Mouse (Mus musculus) cerebellum, postnatal 36 days (tissue): ENCODE data around the gene Olfr1350.
"Not testable (repeated sequence)": the region's sequence is repeated elsewhere in the genome, so short reads cannot be mapped to it uniquely, and the experiment has no call there.

ENCODE experiments used
- DNase-seq, 2 experiments: peaks; one replicate each; pipeline ENCODE4 v3.0.0; 2021 to 2022; ENCODE audit warnings: mixed read lengths in 2 of 2

Gene Olfr1350

DNA sequence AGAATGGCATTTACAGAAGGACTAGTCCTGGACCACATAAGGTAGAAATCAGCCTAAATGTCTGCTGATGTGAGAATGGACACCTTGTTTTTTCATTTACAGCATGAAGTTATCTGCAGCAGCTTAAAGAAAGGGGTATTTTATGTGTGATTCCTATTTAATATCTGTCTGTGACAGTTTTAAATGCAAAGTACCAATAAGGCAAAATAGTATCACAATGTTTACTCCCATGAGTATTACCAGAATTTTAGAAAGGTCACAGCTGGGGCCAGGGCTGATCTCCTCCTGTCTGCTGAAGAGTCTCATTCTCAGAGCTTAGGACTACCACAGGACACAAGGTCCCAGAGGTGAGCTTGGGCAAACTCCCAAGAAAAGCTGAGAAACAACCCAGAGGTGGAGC, at the start of gene Olfr1350:
TSS of gene Olfr1350 (plus strand) at position 301 of the 400 bp plus-strand sequence.
- DNase-seq, result no peak

DNA sequence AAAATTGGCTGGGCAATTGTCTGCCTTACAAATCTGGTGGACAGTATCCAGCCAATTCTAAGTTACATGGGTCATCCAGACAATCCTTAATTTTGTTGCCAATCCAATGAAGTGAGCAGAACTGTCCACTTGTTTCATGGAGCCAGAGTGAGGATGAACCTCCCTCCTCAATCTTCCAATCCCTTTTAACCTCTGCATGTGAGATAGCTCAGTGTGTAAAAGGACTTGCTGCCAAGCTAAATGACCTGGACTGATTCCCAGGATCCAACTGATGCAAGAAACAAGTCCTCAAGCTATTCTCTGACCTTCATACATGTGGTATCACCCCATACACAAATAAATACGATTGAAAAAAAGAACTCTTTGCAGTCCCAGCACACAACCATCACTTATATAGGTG, 43.0 kb upstream of the Olfr1350 start:
- DNase-seq, result no peak

DNA sequence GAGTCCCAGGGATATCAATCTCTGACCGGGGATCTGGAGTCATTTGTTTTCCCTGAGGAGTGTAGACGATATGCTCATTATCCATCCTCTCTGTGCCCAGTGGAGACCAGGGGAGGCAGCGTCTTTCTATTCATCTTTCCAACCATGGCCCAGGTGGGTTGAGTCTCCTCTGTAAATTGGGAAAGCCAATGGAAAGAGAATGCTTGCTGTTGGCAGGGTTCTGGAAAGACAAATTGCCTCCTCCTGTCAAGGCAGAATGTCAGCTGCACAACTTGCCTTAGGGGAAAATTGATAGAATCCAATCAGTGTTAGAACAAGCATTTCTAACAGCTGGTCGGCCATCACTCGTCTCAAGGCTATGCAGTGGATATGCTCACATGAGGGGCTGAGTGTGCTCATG, 41.8 kb upstream of the Olfr1350 start, which contains the start of gene Olfr1349:
TSS of gene Olfr1349 (minus strand) at position 101 of the 400 bp plus-strand sequence.
- DNase-seq, result no peak

DNA sequence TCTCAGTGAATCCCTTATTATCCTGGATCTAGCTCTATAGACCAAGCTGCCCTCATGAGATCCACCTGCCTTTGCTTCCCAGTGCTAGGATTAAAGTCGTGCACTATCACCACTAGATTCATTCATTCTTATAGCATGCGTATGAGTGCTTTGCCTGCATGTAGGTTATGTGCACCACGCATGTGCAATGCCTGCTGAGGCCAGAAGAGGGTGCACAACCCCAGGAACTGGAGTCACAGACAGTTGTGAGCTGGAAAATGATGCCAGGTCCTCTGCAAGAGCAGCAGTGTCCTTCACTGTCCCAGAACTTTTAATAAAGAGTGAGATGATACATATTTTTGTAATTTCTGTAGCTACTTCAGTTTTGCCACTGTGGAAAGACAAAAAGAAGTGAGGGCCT, 39.6 kb upstream of the Olfr1350 start:
- no peak for DNase-seq

DNA sequence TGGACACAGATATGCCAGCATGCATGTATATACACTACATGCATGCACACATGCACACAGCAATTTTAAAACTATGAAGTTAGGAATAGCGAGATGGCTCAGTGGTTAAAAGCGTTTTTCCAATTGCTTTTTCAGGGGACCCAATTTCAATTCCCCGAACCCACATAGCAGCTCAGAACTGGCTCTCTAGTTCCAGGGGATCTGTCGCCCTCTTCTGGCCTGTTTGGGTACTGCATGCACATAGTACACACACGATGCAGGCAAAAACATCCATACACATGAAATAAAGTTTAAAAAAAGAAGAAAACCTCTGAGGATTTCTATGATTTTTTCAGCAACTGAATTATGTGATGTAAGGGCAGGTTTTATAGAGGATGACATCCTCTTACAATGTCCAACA, 38.5 kb upstream of the Olfr1350 start:
- no peak for DNase-seq

DNA sequence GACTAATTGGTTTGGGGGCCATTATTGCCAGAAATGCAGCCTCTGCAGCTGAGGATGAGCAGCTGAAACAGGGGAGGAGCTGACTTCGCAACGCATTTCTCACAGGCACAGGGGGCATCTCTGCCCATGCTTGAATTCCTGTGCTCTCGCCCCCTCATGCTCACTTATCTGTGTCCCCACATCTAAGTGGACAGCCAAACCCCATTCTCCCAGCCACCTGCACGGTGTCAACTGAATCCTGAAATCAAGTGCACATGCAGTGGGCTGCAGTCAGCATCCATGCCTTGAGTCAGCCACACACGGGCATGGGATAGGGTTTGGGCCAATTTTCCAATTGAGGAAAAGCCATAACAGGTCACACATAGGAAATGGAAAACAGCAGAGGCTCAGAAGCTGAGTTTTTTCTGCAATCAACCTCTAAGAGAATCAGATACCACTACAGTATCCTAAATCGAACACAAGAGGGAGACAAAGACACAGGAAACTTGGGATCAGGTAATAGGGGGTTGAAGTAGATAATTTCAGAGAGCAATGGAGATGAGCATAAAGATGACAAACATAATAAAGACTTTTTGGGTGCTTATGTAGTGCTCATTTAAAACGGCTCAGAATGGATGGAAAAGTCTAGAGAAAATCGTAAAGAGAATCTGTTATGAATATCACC, 21.6 kb downstream of the Olfr1350 start:
- DNase-seq, result no peak

DNA sequence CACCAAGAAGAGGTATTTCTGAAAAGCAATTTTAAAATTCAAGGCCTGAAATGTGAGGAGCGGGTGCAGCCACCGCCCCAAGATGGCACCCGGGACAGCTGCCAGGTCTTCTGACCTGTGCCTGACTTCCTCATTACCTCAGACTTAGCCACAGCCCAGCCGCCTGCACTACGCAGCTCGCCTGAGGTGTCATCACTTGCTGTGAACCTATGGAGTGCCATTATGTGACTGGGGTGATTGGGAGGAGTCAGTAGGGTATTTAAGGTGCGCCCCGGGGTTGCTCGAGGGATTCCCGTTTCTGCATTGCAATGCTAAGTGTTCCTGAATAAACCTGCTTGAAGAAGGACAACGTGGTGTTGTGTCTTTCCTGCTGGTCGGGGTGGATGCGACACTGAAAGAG, 24.1 kb downstream of the Olfr1350 start:
- DNase-seq, result not testable (repeated sequence)

DNA sequence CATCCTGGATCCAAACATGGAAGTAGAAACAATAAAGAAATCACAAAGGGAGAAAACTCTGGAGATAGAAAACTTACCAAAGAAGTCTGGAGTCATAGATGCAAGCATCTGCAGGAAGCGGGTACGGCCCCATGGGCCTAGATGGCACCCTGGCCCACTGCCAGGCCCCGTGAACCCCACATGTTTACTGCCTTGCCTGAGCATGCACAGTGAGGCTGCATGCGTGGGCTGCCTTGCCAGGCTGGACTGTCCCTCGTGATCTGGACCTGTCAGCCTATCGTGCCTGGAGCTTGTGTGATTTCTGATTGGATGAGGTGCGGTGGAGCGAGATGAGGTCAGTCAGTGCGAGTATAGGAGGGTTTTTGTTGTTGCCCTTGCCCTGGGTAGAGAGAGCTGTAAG, 38.7 kb downstream of the Olfr1350 start:
- DNase-seq, result no peak
